Mouse (Mus musculus) kidney, adult 2 months (tissue): Measurements from ENCODE around the gene Gm8882. TPM values are rescaled to one million over a fixed set of nuclear protein-coding genes. Genes with fewer than 3 reads are reported as not detected.
"Not testable (repeated sequence)": the region's sequence is repeated elsewhere in the genome, so short reads cannot be mapped to it uniquely, and the experiment has no call there.

Experiments used
- DNase-seq: peaks from one replicate; pipeline ENCODE4 v3.0.0; 2021
- H3K27ac ChIP-seq: fragments of 200-500 bp; 2 replicates; pipeline ENCODE4 v1.5.1; 2012; ENCODE audit warnings: low read depth, low read length, control low read depth, inconsistent platforms; ENCODE audit not compliant: insufficient read depth
- H3K27me3 ChIP-seq: fragments of 200-500 bp; replicated peaks from 2 replicates; pipeline ENCODE4 v1.6.1; 2012; ENCODE audit warnings: mild to moderate bottlenecking, moderate library complexity, low read length, inconsistent platforms; ENCODE audit not compliant: control insufficient read depth, insufficient read depth
- H3K36me3 ChIP-seq: fragments of 200-500 bp; 2 replicates; pipeline ENCODE4 v1.6.1; 2012; ENCODE audit warnings: mild to moderate bottlenecking, moderate library complexity, low read length, inconsistent platforms; ENCODE audit not compliant: control insufficient read depth, insufficient read depth
- H3K4me1 ChIP-seq: fragments of 200-500 bp; 2 replicates; pipeline ENCODE4 v1.6.1; 2011; ENCODE audit warnings: low read length; ENCODE audit not compliant: control insufficient read depth, insufficient read depth
- H3K4me3 ChIP-seq: fragments of 200-500 bp; 2 replicates; pipeline ENCODE4 v1.5.1; 2011; ENCODE audit warnings: mild to moderate bottlenecking, low read depth, low read length, control low read depth; ENCODE audit not compliant: insufficient read depth
- WGBS: fragments of 180-500 bp; shearing (Covaris S2); methylation state at CpG from one replicate; pipeline ENCODE4 v1.1.7; 2018; 5-methylcytosine and 5-hydroxymethylcytosine counted together
- polyA plus RNA-seq: library from polyadenylated mRNA; depleted of rRNA; stranded (reverse); fragments of >200 nt; gene quantifications from 2 replicates; pipeline ENCODE4 v1.2.3, GENCODE M21; 2012; rRNA removed

Gm8882 gene
- not detected in 2 replicates for polyA plus RNA-seq

GRCm38 (mm10) chr6:132364034-132364433, at the start of gene Gm8882:
Gm8882 (minus strand) TSS chr6:132364134.
- DNase-seq, H3K27ac ChIP-seq, H3K4me1 ChIP-seq, H3K36me3 ChIP-seq, H3K4me3 ChIP-seq, H3K27me3 ChIP-seq: not testable (repeated sequence)
- 74% methylated on average over 1 of the region's 1 CpGs for WGBS

- H3K4me1 ChIP-seq, H3K36me3 ChIP-seq, DNase-seq, H3K27me3 ChIP-seq, H3K4me3 ChIP-seq, H3K27ac ChIP-seq: not testable (repeated sequence)
Measured at GRCm38 (mm10) chr6:132314657-132315056, 49.3 kb downstream of the Gm8882 start, which contains the start of gene Prpmp5. Prpmp5 (minus strand) TSS chr6:132314757.

Other genes with a start within 250 kb of the Gm8882 start
- not detected in 2 replicates for gene Prb1, start 153.6 kb downstream of the Gm8882 start, polyA plus RNA-seq
- gene Prpmp5, start 49.4 kb downstream of the Gm8882 start, polyA plus RNA-seq, result not detected in 2 replicates
- not detected in 2 replicates for gene Prh1, start 205.7 kb upstream of the Gm8882 start, polyA plus RNA-seq
- gene Prp2, start 231.8 kb upstream of the Gm8882 start, polyA plus RNA-seq, result not detected in 2 replicates